Mouse (Mus musculus) cerebellum, adult (tissue): ENCODE measurements around the gene Gbp7.

ENCODE experiments used
- ATAC-seq: cut with Nextera tagmentation; 2 replicates; pipeline ENCODE4 v1.9.2; 2017; ENCODE audit warnings: mild to moderate bottlenecking, moderate library complexity, mixed read lengths; ENCODE audit not compliant: insufficient number of reproducible peaks, low FRiP score, low TSS enrichment

Gene Gbp7

DNA sequence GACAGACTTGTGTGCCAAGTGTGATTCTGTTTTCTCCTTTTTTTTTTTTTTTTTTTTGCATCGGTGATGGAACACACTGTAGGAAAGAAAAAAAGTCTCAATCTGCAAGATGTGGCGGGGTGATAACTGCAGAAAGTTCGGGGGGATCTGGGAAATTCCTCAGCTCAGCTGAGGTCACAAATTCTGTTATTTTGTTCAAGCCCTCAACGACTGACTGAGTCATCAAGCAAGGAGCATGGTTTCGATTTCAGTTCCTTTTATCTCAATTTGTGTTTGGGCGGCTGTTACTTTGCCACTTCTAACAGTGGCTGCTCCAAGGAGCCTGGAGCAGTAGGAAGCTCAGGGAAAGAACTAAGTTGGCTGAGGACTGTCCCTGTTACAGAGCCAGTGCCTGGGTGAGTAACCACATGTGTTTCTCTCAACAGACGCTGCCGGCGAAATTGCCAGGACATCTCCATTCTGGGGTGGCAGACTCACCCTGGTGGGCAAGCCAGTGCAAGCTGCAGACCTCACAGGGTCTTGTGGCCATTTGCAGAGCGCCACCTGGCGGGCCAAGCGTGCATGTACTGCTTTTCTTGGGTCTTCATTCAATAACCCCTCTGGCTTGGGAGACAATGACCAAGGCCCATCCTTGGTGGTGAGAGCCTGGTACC lies 30.3 kb downstream of the Gbp7 start:
- peak; percentile 77 for ATAC-seq

DNA sequence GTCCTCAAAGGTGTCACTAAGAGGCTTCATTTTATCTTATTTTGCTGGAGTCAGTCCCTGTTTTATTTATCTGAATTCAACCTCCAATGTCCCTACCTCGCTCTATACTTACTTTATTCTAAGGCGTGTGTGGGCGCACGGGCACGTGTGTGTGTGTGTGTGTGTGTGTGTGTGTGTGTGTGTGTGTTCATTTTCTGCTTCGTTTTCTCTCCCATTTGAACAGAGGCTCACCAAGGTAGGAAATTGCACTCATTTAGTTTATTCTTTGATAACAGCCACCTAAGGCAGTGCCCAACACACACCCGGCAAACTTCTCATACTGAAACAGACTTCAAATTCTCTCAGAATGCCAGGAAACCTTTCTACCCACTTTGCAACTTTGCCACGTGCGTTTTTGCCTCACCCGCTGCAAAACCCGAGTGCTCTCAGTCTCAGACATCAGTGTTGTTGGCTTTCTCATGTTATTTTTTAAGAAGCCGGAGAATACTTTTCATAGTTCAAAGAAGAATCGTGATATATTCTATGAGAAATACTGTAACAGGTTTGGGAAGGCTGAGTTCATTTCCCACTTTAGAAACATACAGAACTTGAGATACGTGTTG lies 31.0 kb downstream of the Gbp7 start:
- ATAC-seq: no peak

DNA sequence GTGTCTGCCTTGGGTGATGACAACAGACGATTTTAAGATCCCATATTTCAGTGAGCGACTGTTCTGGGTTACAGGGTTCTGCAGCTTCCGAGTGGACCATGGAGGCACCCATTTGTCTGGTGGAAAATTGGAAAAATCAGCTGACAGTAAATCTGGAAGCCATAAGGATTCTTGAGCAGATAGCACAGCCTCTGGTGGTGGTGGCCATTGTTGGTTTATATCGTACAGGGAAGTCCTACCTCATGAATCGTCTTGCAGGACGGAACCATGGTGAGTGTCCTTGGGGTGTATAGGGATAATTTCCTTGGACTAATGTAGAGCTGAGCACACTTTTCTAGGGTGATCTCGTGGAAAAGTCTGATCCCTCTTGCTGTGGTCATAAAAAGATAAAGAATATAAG lies 31.5 kb downstream of the Gbp7 start:
- no peak for ATAC-seq

DNA sequence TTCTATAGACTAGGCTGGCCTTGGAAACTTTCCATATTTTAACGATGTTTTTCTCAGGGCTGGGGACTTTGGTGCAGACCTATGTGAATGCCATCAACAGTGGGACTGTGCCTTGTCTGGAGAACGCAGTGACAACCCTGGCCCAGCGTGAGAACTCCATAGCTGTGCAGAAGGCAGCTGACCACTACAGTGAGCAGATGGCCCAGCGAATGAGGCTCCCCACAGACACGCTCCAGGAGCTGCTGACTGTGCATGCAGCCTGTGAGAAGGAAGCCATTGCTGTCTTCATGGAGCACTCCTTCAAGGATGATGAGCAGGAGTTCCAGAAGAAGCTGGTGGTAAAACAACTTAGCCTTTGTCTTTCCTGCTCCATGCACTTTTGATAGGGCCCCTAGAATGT lies 37.3 kb downstream of the Gbp7 start:
- ATAC-seq: peak; percentile 64

DNA sequence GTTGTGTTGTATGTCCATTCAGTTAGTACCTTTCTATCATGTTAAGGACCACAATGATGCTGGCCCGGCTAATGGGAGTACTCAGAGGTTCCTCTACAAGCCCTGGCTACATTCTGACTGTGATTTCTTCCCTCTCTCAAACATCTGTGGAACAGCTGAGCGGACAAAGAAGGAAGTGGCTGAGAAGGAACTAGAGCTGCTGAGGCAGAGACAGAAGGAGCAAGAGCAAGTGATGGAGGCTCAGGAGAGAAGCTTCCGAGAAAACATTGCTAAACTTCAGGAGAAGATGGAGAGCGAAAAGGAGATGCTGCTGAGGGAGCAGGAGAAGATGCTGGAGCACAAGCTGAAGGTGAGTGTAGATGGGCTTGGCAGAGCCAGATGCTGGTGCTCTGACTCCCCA lies 40.6 kb downstream of the Gbp7 start:
- ATAC-seq: no peak

DNA sequence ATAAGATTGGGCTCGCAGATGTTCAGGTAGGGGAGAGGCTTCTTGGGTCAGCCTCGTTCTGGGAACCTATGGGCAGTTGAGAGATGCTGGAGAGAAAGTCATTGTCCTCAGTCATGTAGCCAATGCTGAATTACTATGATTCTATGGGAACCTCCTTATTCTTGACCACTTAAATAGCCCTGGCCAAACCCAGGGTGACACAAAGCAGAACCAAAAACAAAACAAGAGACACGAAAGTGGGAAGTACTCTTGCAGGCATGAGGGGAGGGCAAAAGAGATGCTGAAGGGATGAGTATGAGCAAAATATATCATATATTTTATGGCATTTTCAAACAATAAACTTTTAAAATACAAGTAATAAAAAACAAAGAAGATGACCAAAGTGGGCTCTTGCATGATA lies 47.0 kb downstream of the Gbp7 start:
- no peak for ATAC-seq

DNA sequence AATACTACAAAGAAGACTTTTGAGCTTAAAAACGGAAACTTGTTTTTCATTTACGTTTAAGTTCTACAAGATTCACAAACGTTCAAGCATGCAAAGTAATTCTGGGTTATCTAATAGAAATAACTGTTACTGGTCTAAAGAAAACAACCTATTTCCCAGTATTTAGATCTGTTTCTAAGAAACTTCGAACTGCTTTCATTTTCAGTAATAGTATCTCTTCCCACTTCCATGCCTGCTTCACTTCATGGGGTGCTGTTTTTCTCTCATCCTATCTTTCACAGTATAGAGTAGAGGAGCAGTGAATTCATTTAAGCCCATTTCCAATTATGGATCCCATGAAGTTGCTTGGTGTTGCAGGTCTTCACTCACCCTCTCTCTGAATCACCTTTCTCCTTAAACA lies 48.2 kb downstream of the Gbp7 start:
- no peak for ATAC-seq

DNA sequence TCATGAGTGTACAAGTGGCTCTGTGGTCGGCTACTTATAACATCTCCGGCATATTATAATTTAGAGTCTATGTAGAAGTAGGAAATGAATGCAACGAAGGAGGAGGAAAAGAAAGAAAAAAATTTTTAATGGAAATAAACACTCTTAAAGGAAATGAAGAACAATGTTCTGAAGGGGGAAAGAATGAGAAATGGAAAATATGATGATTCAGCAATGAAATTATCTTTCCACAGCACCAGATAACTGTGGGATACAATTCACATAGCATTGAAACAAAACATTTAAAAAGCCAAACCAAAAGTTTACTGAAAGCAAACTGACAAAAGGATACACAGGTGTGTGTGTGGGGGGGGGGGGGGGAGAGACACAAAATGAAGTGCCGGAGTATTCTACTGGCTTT lies 52.9 kb downstream of the Gbp7 start:
- no peak for ATAC-seq

DNA sequence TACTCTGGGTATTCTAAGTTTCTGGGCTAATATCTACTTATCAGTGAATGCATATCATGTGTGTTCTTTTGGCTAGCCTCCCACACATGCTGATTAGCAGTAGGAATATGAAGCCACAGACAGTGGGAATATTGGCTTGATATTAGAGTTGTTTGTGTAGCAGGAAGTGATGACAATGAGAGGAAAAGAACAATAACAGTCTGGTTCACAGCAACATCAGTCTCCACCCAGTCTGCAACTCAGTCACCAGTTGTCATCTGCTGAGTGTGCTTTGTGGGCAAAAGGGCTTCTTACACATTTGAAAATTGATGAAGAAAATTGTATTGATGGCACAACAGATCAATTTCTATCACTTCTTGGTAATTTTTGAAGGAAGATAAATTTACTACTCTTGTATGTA lies 57.2 kb downstream of the Gbp7 start:
- no peak for ATAC-seq

DNA sequence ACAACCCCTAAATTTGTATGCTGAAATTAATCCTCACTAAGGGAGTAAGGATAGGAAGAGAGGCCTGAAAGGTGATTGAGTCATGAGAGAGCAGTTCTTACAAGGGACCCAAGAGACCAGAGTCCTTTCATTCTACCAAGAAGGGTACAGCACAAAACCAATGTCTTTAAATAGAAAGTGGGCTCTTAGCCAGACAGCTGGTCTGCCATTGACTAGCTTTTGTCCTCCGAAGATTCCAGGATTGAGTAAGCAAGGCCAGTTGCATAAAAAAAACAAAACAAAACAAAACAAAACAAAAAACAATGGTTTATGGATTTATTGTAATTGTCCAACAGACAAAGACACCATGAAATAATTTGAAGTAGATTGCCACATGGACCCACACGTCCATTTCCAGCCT lies 58.7 kb downstream of the Gbp7 start:
- no peak for ATAC-seq

DNA sequence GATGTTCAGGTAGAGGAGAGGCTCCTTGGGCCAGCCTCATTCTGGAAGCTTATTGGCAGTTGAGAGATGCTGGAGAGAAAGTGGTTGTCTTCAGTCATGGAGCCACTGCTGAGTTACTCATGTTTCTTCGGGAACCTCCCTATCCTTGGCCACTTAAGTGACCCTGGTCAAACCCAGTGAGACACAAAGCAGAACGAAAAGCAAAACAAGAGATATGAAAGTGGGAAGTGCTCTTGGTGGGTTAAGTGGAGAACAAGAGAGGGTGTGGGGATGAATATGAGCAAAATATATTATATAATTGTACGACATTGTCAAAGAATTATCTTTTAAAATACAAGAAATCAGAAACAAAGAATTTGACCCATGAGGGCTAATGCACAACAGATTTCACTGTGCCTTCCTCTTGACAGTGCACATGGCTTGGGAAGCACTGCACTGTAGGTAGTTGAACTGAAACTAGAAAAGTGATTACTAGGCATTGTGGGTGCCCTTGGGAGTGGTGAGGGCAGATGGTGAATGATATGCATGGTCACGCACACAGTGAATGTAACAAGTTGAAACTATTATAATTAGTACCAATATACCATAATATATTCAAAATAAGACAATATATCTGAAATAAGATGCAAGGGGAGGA lies 60.4 kb downstream of the Gbp7 start:
- no peak for ATAC-seq

DNA sequence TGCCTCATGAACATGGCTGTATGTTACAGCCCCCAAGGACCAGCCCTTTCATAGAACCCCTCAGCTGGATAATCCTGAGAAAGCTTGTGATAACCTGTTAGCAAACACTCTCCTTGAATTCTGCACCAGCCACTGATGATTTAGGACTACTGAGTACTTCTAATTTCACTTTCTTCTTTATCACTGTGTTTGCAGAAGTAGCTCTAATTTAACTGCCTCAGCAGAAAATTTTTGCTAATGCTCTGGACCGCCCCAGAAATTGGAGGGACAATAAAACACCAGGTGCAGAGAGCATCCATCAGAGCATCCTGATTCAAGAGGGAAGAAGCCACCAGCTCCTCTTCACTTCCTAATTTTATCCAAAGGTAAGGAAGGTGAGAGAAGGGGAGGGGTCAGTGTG lies 64.4 kb downstream of the Gbp7 start, which contains the start of gene Gbp2b:
TSS of gene Gbp2b (plus strand) at position 301 of the 400 bp plus-strand sequence.
- ATAC-seq: no peak

DNA sequence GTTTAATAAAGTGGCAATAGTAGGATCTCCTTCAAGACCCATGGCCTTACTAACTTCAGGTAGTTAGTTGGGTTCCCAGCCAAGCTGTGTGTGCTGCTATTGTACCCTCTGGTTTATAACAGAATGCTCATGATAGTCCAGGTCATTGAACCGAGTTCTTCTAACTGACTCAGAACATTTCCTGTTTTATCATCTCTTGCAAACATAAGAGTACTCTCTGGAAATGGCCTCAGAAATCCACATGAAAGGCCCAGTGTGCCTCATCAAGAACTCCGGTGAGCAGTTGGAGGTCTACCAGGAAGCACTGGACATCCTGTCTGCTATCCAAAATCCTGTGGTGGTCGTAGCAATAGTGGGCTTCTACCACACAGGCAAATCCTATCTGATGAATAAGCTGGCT lies 67.8 kb downstream of the Gbp7 start:
- no peak for ATAC-seq
